Mouse (Mus musculus) liver, embryonic 13.5 days (tissue): ENCODE measurements at regions not wholly inside any gene's neighbourhood (a gene's known extent, or its start where the extent isn't known, plus 50 kb on each side); places are given as distances from the start of the nearest gene placed in this dataset.

Experiments used
- ATAC-seq: fragments of 200-750 bp; cut with Nextera tagmentation; 2 replicates; pipeline ENCODE4 v1.8.0; 2017; ENCODE audit warnings: low read depth, mild to moderate bottlenecking, moderate number of reproducible peaks, moderate library complexity
- DNase-seq: peaks from one replicate; pipeline ENCODE4 v3.0.0; 2022
- H3K27ac ChIP-seq: fragments of 300-500 bp; sonication (generic); 2 replicates; pipeline ENCODE4 v1.5.1; 2015; ENCODE audit warnings: moderate library complexity, mild to moderate bottlenecking, inconsistent platforms
- H3K27me3 ChIP-seq: fragments of 300-500 bp; sonication (generic); 2 replicates; pipeline ENCODE4 v1.6.1; 2015; ENCODE audit warnings: mild to moderate bottlenecking, inconsistent platforms
- H3K36me3 ChIP-seq: fragments of 300-500 bp; sonication (generic); 2 replicates; pipeline ENCODE4 v1.6.1; 2015; ENCODE audit warnings: mild to moderate bottlenecking, inconsistent platforms
- H3K4me1 ChIP-seq: fragments of 300-500 bp; sonication (generic); replicated peaks from 2 replicates; pipeline ENCODE4 v1.6.1; 2015; ENCODE audit warnings: inconsistent platforms
- H3K4me2 ChIP-seq: fragments of 300-500 bp; sonication (generic); 2 replicates; pipeline ENCODE4 v1.6.1; 2015; ENCODE audit warnings: inconsistent platforms, mild to moderate bottlenecking, moderate library complexity
- H3K4me3 ChIP-seq: fragments of 300-500 bp; sonication (generic); replicated peaks from 2 replicates; pipeline ENCODE4 v1.5.1; 2015; ENCODE audit warnings: mild to moderate bottlenecking, inconsistent platforms
- H3K9ac ChIP-seq: fragments of 300-500 bp; sonication (generic); 2 replicates; pipeline ENCODE4 v1.6.1; 2015; ENCODE audit warnings: mild to moderate bottlenecking, inconsistent platforms
- H3K9me3 ChIP-seq: fragments of 300-500 bp; sonication (generic); replicated peaks from 2 replicates; pipeline ENCODE4 v1.6.1; 2016; ENCODE audit warnings: inconsistent platforms
- WGBS: fragments of 180-500 bp; shearing (Covaris S2); methylation state at CpG from one replicate; pipeline ENCODE4 v1.1.7; 2015; ENCODE audit not compliant: insufficient replicate concordance; 5-methylcytosine and 5-hydroxymethylcytosine counted together

GRCm38 (mm10) chr16:95860810-95861209, 129.9 kb downstream of the Psmg1 start:
- no peaks in the 10 kb centered on the region for H3K9me3 ChIP-seq

GRCm38 (mm10) chr16:95860111-95860510, 130.6 kb downstream of the Psmg1 start:
- WGBS, result 59% methylated on average over 5 of the region's 5 CpGs
- no peaks in the 10 kb centered on the region for H3K9me3 ChIP-seq
- no peak overlapping the region for H3K27ac ChIP-seq
- ATAC-seq (no peak), DNase-seq (no peak)
- H3K4me2 ChIP-seq, result no peak overlapping the region
- peaks cover 24% of the 10 kb centered on the region for H3K4me1 ChIP-seq
- H3K4me3 ChIP-seq, result no peak overlapping the region
- H3K36me3 ChIP-seq, result no peaks in the 10 kb centered on the region
- H3K9ac ChIP-seq, result no peak overlapping the region
- no peaks in the 10 kb centered on the region for H3K27me3 ChIP-seq

More at GRCm38 (mm10) chr16:95860810-95861209, 129.9 kb downstream of the Psmg1 start:
- H3K4me2 ChIP-seq, result no peak overlapping the region
- DNase-seq (no peak), ATAC-seq (no peak)
- 17% methylated on average over 9 of the region's 9 CpGs for WGBS
- H3K9ac ChIP-seq, result no peak overlapping the region
- peak overlapping the region; percentile 48; the same call in 1 of the 2 replicates for H3K27ac ChIP-seq
- no peak overlapping the region for H3K4me3 ChIP-seq
- H3K4me1 ChIP-seq, result peaks cover 24% of the 10 kb centered on the region
- no peaks in the 10 kb centered on the region for H3K36me3 ChIP-seq
- H3K27me3 ChIP-seq, result no peaks in the 10 kb centered on the region

GRCm38 (mm10) chr16:95857403-95857802, 133.4 kb downstream of the Psmg1 start:
- no peak overlapping the region for H3K4me3 ChIP-seq
- 54% methylated on average over 3 of the region's 3 CpGs for WGBS
- H3K27me3 ChIP-seq, result no peaks in the 10 kb centered on the region
- DNase-seq (no peak), ATAC-seq (no peak)
- H3K9me3 ChIP-seq, result no peaks in the 10 kb centered on the region
- H3K27ac ChIP-seq, result no peak overlapping the region
- H3K9ac ChIP-seq, result no peak overlapping the region
- no peaks in the 10 kb centered on the region for H3K36me3 ChIP-seq
- H3K4me2 ChIP-seq, result no peak overlapping the region
- H3K4me1 ChIP-seq, result peaks cover 14% of the 10 kb centered on the region

GRCm38 (mm10) chr16:95855230-95855629, 135.5 kb downstream of the Psmg1 start:
- Histone ChIP-seq H3K4me3 (no peak overlapping the region), H3K9me3 (no peaks in the 10 kb centered on the region), H3K9ac (no peak overlapping the region), H3K27me3 (no peaks in the 10 kb centered on the region), H3K4me1 (no peaks in the 10 kb centered on the region), H3K36me3 (no peaks in the 10 kb centered on the region), H3K27ac (no peak overlapping the region), H3K4me2 (no peak overlapping the region)
- ATAC-seq (peak; percentile 50; the same call in 1 of the 2 replicates), DNase-seq (no peak)
- 50% methylated on average over 2 of the region's 2 CpGs for WGBS

GRCm38 (mm10) chr16:95851907-95852306, 138.9 kb downstream of the Psmg1 start:
- H3K27me3 ChIP-seq, result no peaks in the 10 kb centered on the region
- no peak overlapping the region for H3K4me3 ChIP-seq
- no peak overlapping the region for H3K4me2 ChIP-seq
- no peaks in the 10 kb centered on the region for H3K9me3 ChIP-seq
- no peak for DNase-seq
- H3K27ac ChIP-seq, result 0 out of 2 replicates have a peak overlapping the region, but pooled peaks have one; percentile 3
- no peak overlapping the region for H3K9ac ChIP-seq
- H3K4me1 ChIP-seq, result no peaks in the 10 kb centered on the region
- 26% methylated on average over 5 of the region's 5 CpGs for WGBS
- no peaks in the 10 kb centered on the region for H3K36me3 ChIP-seq
- no peak for ATAC-seq

- ATAC-seq, result no peak
- Histone ChIP-seq H3K4me1 (no peaks in the 10 kb centered on the region), H3K27ac (no peak overlapping the region), H3K4me2 (no peak overlapping the region), H3K9me3 (no peaks in the 10 kb centered on the region), H3K27me3 (no peaks in the 10 kb centered on the region), H3K36me3 (no peaks in the 10 kb centered on the region), H3K9ac (no peak overlapping the region), H3K4me3 (no peak overlapping the region)
- DNase-seq, result no peak
- WGBS, result 52% methylated on average over 6 of the region's 6 CpGs
Observed at GRCm38 (mm10) chr16:95848555-95849082, 142.1 kb downstream of the Psmg1 start.

- H3K9me3 ChIP-seq, result no peaks in the 10 kb centered on the region
Observed at GRCm38 (mm10) chr16:95847765-95848483, 142.8 kb downstream of the Psmg1 start.

GRCm38 (mm10) chr16:95845323-95845860, 143.5 kb downstream of the Ets2 start:
- DNase-seq, result no peak
- no peak overlapping the region for H3K4me2 ChIP-seq
- ATAC-seq, result no peak
- no peak overlapping the region for H3K4me3 ChIP-seq
- no peak overlapping the region for H3K27ac ChIP-seq
- H3K9ac ChIP-seq, result no peak overlapping the region
- 68% methylated on average over 10 of the region's 10 CpGs for WGBS
- H3K36me3 ChIP-seq, result no peaks in the 10 kb centered on the region
- H3K9me3 ChIP-seq, result no peaks in the 10 kb centered on the region
- H3K4me1 ChIP-seq, result no peaks in the 10 kb centered on the region
- H3K27me3 ChIP-seq, result no peaks in the 10 kb centered on the region

More at GRCm38 (mm10) chr16:95847765-95848483, 142.8 kb downstream of the Psmg1 start:
- 67% methylated on average over 3 of the region's 3 CpGs for WGBS
- Histone ChIP-seq H3K9ac (no peak overlapping the region), H3K27ac (no peak overlapping the region), H3K4me3 (no peak overlapping the region), H3K36me3 (no peaks in the 10 kb centered on the region), H3K4me2 (no peak overlapping the region), H3K27me3 (no peaks in the 10 kb centered on the region), H3K4me1 (no peaks in the 10 kb centered on the region)
- ATAC-seq (no peak), DNase-seq (no peak)

GRCm38 (mm10) chr16:95844691-95845090, 142.8 kb downstream of the Ets2 start:
- no peak overlapping the region for H3K27ac ChIP-seq
- ATAC-seq, result no peak

GRCm38 (mm10) chr16:95842766-95843165, 140.9 kb downstream of the Ets2 start:
- Histone ChIP-seq H3K36me3 (no peaks in the 10 kb centered on the region), H3K4me2 (no peak overlapping the region), H3K4me3 (no peak overlapping the region), H3K9ac (no peak overlapping the region), H3K9me3 (no peaks in the 10 kb centered on the region), H3K4me1 (peaks cover 16% of the 10 kb centered on the region), H3K27ac (no peak overlapping the region), H3K27me3 (no peaks in the 10 kb centered on the region)
- ATAC-seq (no peak), DNase-seq (no peak)
- WGBS, result 74% methylated on average over 3 of the region's 3 CpGs

More at GRCm38 (mm10) chr16:95844691-95845090, 142.8 kb downstream of the Ets2 start:
- Histone ChIP-seq H3K4me1 (no peaks in the 10 kb centered on the region), H3K4me2 (no peak overlapping the region), H3K9ac (no peak overlapping the region), H3K27me3 (no peaks in the 10 kb centered on the region), H3K4me3 (no peak overlapping the region), H3K9me3 (no peaks in the 10 kb centered on the region), H3K36me3 (no peaks in the 10 kb centered on the region)
- WGBS, result 40% methylated on average over 4 of the region's 4 CpGs
- no peak for DNase-seq

GRCm38 (mm10) chr16:95839512-95840253, 137.8 kb downstream of the Ets2 start:
- ATAC-seq, result no peak

More at GRCm38 (mm10) chr16:95839512-95840253, 137.8 kb downstream of the Ets2 start:
- H3K4me3 ChIP-seq, result no peak overlapping the region
- no peaks in the 10 kb centered on the region for H3K27me3 ChIP-seq
- no peaks in the 10 kb centered on the region for H3K9me3 ChIP-seq
- H3K27ac ChIP-seq, result no peak overlapping the region
- DNase-seq, result no peak
- H3K4me2 ChIP-seq, result no peak overlapping the region
- H3K36me3 ChIP-seq, result no peaks in the 10 kb centered on the region
- 42% methylated on average over 5 of the region's 5 CpGs for WGBS
- H3K4me1 ChIP-seq, result peaks cover 16% of the 10 kb centered on the region
- no peak overlapping the region for H3K9ac ChIP-seq
